Mouse (Mus musculus) bone marrow, adult 2 months (tissue): ENCODE data around the gene Pipox. TPM values are rescaled to one million over a fixed set of nuclear protein-coding genes. Genes with fewer than 3 reads are reported as not detected.

Source experiments
- H3K27ac ChIP-seq: fragments of 200-500 bp; 2 replicates; pipeline ENCODE4 v1.5.1; 2012; ENCODE audit warnings: low read depth, mild to moderate bottlenecking, control low read depth, inconsistent platforms, low read length; ENCODE audit not compliant: control insufficient read depth, poor library complexity, insufficient read depth
- H3K4me1 ChIP-seq: fragments of 200-500 bp; 2 replicates; pipeline ENCODE4 v1.6.1; 2011; ENCODE audit warnings: low read length; ENCODE audit not compliant: control insufficient read depth, insufficient read depth
- H3K4me3 ChIP-seq: fragments of 200-500 bp; replicated peaks from 2 replicates; pipeline ENCODE3; 2011; ENCODE audit warnings: mild to moderate bottlenecking, low read depth, low read length, control low read depth; ENCODE audit not compliant: control insufficient read depth
- CTCF ChIP-seq: fragments of 200-500 bp; IDR thresholded peaks from 2 replicates; pipeline ENCODE4 v1.5.1; 2011; ENCODE audit warnings: low read length, control low read depth; ENCODE audit not compliant: control insufficient read depth, insufficient read depth
- POLR2A ChIP-seq: fragments of 200-500 bp; IDR thresholded peaks from 2 replicates; pipeline ENCODE4 v1.6.1; 2011; ENCODE audit warnings: low read depth, mild to moderate bottlenecking, control low read depth, low read length, borderline replicate concordance; ENCODE audit not compliant: control insufficient read depth
- WGBS: fragments of 180-500 bp; shearing (Covaris S2); methylation state at CpG from one replicate; pipeline ENCODE4 v1.1.7; 2018; 5-methylcytosine and 5-hydroxymethylcytosine counted together
- polyA plus RNA-seq: library from polyadenylated mRNA; stranded (reverse); fragments of >200 nt; gene quantifications from 2 replicates; pipeline ENCODE4 v1.2.4, GENCODE M21; 2011; ENCODE audit warnings: low replicate concordance; ENCODE audit not compliant: missing spikeins, insufficient read depth, insufficient read length

The Pipox gene
- polyA plus RNA-seq, 1 experiment, result 3.8 TPM

GRCm38 (mm10) chr11:77903761-77904160, 9.9 kb upstream of the Pipox start:
- 47% methylated on average over 3 of the region's 3 CpGs for WGBS
- TF ChIP-seq POLR2A (no peak), CTCF (no peak)

DNA sequence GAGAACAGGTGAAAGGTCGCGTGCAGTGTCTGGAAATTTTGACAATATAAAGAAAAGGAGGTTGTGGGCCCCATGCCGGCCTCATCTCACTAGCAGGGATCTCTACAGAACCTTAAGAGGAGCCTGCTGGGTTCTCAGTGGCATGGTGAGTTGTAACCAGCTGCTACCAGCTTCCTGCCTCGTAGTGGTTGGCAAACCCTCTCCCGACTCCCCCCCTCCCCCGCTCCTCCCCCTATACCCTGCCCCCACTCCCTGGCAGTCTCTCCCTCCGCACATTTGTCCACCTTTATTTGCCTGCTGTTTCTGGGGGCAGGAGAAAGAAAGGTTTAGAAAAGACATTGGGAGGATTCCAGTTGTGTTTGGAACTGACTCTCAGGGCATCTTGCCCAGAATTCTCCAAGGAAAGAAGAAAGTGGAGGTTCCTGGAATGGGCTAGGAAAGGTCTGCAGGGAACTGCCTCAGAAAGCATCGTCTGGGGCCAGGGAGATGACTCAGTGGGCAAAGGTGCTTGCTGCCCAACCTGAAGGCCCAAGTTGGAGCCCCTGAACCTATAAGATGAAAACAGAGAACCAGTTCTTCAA, 8.0 kb upstream of the Pipox start:
- H3K27ac ChIP-seq, result no peak overlapping the region
- no peaks in the 10 kb centered on the region; the same call in 1 of the 2 replicates for H3K4me1 ChIP-seq
- TF ChIP-seq POLR2A (no peak), CTCF (no peak)
- 43% methylated on average over 8 of the region's 8 CpGs for WGBS
- no peak overlapping the region for H3K4me3 ChIP-seq

More at GRCm38 (mm10) chr11:77903761-77904160, 9.9 kb upstream of the Pipox start:
- Histone ChIP-seq H3K4me1 (no peaks in the 10 kb centered on the region), H3K27ac (no peak overlapping the region), H3K4me3 (no peak overlapping the region)

DNA sequence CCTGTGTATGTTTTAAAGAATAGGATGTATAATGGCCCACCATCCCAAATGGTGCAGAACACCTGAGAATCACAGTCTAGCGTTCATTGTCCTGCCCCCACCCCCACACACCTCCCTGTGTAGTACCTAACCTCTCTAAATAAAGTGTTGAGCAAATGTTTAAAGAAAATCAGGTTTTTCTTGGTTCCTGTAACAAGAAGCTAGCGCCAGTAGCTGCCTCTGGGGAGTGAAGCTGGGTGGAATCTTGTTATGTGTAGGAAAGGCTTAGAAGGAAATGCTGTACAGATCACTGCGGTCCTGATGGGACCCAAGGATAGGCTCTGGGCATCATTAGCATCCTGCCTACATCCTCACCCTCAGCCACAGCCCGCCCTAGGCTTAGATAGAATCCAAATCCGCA, 7.5 kb upstream of the Pipox start:
- Histone ChIP-seq H3K27ac (no peak overlapping the region), H3K4me1 (no peaks in the 10 kb centered on the region; the same call in 1 of the 2 replicates), H3K4me3 (no peak overlapping the region)
- no peak for TF ChIP-seq POLR2A
- no peak for TF ChIP-seq CTCF
- WGBS, result 70% methylated on average over 5 of the region's 5 CpGs

GRCm38 (mm10) chr11:77900696-77901095, 6.8 kb upstream of the Pipox start:
- Histone ChIP-seq H3K27ac (no peak overlapping the region), H3K4me1 (no peaks in the 10 kb centered on the region; the same call in 1 of the 2 replicates), H3K4me3 (no peak overlapping the region)
- TF ChIP-seq POLR2A, result no peak
- TF ChIP-seq CTCF, result no peak
- WGBS, result 74% methylated on average over 4 of the region's 4 CpGs

DNA sequence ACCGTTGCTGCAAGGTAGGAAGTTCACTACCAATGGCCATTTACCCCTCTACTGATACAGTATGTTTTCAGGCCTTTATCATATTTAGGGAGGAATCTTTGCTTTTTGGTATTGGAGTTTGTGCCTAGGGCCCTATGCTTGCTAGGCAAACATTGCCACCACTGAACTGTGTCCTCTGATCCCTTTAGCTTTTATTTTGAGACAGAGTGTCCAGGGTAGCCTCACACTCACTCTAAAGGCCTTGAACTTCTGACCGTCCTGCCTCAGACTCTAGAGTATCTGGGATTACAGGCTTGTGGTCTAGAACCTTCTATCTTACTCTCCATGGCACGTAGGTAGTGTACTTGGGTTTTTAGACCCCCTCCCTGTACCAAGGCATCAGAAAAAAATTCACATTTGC, 6.3 kb upstream of the Pipox start:
- no peak for TF ChIP-seq CTCF
- Histone ChIP-seq H3K4me1 (no peaks in the 10 kb centered on the region; the same call in 1 of the 2 replicates), H3K4me3 (no peak overlapping the region), H3K27ac (no peak overlapping the region)
- WGBS, result 71% methylated on average over 3 of the region's 3 CpGs

GRCm38 (mm10) chr11:77896820-77897805, 3.2 kb upstream of the Pipox start:
- no peaks in the 10 kb centered on the region; the same call in 1 of the 2 replicates for H3K4me1 ChIP-seq
- 42% methylated on average over 23 of the region's 23 CpGs for WGBS
- H3K27ac ChIP-seq, result no peak overlapping the region; the same call in 1 of the 2 replicates
- TF ChIP-seq POLR2A, result no peak
- no peak for TF ChIP-seq CTCF
- H3K4me3 ChIP-seq, result no peak overlapping the region

DNA sequence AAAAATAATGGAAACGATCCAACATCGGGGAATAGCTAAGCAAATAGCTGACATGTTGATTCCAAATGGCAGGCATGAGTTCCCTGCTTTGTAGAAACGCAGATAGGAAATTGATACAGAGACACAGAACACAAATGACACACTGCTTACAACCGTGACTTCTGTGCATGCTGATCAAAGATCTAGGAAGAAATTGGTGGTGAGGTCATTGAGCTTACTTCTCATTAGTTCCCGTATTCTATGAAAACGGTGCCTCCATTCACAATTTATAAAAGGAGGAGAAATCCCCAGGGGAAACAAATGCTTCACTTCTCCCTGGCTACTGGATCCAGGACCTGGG, 2.6 kb upstream of the Pipox start:
- WGBS, result 49% methylated on average over 6 of the region's 6 CpGs
- Histone ChIP-seq H3K4me3 (no peak overlapping the region), H3K4me1 (no peaks in the 10 kb centered on the region; the same call in 1 of the 2 replicates), H3K27ac (no peak overlapping the region)
- TF ChIP-seq CTCF, result no peak

DNA sequence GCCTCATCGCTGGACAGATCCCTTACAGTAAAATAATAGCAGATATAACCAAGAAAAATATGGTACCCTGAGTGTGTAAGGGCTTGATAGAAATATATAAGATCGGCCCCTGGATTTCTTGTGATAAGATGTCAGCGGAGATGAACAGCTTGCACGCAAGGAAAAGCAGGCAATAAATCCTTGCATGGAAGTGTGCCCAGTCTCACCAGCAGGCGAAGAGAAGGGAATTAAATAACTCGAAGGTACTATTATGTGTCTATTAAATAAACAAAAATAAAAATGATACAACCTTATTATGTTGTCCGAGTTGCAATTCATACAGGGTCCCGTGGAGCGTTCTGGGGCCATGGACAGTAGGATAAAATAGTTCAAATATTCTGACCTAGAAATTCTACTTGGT, 2.1 kb upstream of the Pipox start:
- WGBS, result 78% methylated on average over 9 of the region's 9 CpGs
- Histone ChIP-seq H3K4me1 (no peaks in the 10 kb centered on the region; the same call in 1 of the 2 replicates), H3K4me3 (no peak overlapping the region), H3K27ac (no peak overlapping the region)
- TF ChIP-seq POLR2A (no peak), CTCF (no peak)
